Mouse (Mus musculus): ENCODE measurements at regions not wholly inside any gene's neighbourhood (a gene's known extent, or its start where the extent isn't known, plus 50 kb on each side); places are given as distances from the start of the nearest gene placed in this dataset.
A peak's percentile ranks its signal among the peaks of the same experiment; 100 is the strongest.

DNA sequence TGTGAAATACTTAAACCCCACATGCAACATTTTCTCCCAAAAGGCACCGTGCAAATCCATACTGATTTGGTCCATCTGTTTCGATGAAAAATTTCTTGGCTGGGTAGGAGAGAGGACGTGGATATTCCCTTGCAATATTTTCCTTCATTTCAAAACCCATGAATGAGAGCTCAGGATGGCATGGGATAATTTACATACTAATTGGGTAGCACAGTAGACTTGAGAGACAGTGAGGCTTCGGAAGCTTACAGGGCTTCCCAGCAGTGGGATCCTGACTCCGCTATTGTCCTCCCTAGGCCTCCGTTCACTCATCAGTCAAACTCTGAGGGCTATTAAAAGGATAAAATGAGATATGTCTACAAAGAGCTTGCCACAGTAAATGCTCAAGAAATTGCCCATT is 59.8 kb downstream of the Sox3 start:
- no peak for DNase-seq

DNA sequence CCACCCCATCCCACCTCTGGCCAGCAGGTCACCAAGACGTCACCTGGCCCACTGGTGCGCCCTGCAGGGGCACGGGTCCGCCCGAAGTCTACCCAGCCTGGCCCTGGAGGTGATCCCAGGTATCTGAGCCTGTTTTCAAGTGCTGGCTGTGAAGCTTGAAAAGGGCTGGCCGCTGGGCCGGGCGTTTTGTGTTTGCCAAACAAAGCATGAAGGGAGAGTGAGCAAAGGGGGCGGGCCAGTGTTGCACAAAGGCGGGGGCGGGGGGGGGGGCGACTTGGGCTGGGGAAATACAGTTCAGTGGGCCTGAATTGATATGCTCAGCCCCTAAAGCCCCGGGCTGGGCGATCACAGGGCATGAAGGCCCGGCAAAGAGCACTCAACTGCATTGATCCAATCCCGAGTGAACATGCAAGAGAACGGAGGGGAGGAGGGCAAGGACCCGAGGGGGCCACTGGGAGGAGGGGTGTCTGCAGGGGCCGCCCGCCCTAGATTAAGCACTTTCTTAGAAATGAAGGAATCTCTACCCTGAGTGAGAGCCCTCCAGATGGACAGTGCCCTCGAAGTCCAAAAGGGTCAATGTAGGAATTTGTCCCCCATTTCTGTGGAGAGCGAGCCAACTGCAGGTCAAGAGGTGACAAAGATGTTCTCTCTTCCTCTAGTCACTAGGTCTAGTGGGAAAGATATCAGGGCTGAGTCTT is 61.8 kb downstream of the Sox3 start:
- no peak for DNase-seq

DNA sequence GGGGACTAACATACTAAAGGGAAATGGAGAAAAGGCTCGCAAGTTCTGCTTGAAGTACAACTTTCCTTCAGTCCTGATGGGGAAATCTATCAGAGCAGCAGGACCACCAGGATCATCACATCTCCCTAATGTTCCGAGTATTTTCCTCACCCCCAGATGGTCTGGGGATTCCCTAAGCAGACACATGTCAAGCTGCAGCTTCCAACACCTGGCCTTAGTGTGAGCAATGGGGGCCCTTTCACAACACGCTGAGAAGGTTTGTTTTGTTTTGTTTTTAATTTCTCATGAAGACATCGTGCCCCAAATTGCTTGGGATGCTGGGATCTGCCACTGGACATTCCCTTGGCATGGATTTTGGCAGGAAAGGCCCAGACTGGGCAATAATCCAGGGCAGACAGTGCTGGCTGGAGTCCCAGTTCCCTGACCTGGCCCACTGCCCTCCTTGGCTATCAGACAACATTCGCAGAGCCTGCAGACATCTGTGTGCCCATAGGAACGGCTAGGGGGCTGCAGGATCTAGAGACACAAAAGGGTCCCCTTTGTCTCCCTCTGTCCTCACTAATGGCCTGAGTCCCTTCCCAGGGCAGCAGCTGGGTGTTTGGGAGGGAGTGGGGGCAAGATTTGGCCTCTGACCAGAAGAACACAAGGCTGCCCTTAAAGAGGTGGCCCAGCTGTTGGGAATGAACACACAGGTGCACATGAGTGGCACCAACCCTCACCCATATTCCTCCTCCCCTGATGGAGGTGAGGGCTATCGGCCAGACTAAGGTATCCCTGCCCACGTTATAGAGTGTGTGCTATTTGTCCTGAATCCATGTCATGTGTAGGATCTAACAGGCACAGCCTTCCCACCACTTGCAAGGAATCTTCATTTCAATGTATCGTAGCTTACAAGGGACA is 67.8 kb downstream of the Sox3 start:
- DNase-seq: peak; percentile 77

DNA sequence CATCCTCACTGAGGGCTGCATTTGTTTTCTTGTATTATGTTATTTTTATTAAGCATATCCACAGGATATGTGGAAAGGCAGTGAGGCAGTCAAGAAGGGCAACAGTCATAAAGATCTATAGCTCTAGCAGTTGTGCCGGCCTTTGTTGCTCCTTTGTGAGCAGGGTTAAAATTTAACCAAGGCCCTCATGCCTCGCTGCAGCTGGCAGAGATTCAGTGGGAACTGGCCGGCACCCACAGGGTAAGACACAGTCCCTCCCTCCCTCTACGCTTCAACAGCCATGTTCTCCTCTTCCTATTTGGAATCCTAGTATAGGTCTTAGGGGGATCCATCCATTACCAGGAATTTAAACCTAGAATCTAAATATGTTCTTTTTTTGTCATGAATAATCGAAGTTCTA is 94.7 kb downstream of the Sox3 start:
- DNase-seq: no peak

DNA sequence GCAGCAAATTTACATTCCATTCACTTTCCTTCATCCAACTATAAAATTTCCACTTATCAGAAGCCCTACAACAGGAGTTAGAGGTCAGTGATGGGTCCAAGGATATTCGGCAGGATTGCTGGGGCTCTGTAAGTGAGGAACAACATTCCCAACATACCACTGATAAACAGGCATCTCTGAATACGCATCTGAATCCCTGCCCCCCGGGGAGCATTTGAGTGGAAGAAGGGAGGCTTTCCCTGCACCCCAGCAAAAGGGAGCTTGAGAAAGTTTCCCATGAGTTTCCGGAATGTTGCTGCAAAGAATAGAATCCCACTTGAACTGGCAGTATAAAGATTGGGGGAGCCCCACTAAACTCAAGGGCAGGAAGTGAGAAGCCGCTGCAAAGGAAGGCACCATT is 112.5 kb downstream of the Sox3 start:
- DNase-seq: no peak

DNA sequence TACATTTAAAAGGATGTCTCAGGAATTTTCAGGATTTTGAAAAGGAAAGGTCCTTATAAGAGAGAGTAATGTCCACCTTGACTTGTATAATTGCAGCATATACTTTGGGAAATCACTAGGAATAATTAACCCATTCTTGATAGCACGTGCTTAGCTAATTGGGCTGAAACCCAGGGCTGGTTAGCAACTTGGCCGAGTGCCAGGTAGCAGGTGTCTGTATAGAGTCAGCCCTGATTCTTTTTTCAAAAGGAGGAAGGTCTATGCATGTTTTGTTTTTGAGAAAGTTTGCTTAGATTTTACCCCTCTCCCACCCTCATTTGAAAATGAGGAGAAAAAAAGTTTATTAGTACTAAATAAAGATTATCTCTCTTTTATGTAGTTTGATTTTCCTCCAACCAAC is 113.1 kb downstream of the Sox3 start:
- DNase-seq: no peak

DNA sequence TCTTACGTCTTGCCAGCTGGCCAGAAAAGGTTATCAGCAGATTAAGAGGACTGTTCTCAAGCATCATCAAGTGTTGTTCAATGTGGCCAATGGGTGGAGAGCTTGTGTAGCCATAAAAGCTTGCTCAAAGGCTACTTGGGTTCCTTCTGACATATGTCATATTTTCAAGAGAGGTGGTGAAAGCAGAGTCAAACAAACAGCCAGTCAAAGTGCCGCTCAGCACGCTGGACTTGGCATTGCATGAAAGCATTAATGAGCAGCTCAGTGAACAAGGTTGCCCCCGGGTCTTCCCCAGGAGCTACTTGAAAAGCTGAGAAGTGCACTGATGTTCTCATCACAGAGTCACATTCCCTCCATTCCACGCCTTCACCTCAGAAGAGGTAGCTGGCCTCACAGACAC is 119.6 kb downstream of the Sox3 start:
- DNase-seq: no peak

DNA sequence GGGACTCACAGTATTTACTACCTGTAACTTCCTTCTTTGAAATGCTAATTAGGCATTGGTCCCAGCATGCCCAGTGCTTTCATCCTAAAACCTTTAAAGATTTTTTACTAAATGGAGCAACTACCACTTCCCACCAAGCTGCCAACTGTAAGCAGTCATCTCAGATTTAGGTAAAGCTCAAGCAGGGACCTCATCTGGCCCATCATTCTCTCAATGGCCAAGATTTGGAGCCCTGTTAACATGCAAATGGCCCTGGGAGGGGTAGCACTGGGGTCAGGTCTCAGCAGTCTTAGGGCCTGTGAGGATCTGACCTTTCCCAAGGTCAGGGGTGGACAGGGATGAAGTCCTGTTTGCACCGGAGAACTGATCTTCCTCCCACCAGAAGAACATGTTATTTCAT is 120.8 kb downstream of the Sox3 start:
- no peak for DNase-seq

DNA sequence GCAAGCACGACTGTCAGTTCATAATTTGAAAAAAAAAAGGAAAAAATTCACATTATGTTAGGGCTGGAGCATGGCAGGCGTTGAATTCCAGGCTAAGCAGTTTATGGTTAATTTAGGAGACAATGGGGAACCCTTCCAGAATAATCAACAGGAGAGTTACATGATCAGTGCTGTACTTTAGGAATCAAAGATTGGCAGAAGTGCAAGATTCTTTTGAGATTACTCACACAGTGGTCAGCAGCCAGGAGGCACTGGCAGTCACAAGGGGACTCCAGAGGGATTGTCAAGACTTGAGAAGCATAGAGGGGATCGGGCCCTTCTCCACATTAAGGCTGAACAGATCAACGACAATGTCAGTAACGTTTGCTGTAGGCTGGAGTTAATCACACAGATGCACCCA is 142.8 kb downstream of the Sox3 start:
- DNase-seq: no peak

DNA sequence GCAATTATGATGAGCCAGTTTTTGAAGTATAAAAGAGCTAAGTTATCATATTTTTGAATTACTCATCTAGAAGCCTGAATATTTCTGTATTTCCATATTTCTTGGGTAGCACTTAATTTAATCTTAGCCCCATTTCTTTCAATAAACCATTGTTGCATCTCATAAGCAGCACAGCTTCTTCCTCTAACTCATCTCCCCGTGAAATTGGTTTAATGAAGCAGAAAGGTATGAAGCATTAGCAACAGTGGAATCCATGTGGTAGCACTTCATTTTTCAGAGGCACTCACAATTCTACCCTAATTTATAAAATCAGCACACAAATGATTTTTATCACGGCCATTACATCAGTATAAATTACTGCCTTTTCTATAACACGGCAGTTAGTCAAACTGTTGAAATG is 149.3 kb downstream of the Sox3 start:
- no peak for DNase-seq

DNA sequence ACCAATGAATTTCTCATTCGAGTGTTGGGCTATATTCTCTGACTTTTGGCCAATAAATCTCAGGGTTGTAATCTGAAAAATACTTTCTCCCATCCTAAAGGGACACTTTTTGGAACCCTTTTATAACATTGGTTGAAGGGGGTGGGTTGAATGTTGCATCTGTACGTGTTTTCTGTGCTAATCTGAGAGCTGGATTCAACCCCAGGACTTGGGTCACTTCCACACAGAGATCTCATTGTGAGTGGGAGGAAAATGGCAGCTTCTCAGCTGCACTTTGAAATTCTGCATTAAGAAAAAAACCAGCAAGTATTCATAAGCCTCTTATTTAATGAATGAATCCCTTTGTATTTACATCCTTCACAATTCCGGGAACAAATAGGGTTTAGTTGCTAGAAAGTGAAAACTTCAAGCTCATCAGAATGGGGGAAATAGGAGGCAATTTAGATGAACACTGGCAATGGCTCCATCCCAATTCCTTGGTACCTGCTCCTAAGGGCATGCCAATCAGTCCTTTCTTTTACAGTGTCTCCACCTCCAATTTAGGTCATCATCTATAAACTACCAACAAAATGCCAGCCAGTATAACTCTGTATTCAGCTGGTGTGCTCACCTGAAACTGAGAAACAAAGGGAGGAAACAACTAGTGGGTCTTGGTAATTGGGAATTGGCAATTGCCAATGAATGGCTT is 150.1 kb downstream of the Sox3 start:
- DNase-seq: no peak

DNA sequence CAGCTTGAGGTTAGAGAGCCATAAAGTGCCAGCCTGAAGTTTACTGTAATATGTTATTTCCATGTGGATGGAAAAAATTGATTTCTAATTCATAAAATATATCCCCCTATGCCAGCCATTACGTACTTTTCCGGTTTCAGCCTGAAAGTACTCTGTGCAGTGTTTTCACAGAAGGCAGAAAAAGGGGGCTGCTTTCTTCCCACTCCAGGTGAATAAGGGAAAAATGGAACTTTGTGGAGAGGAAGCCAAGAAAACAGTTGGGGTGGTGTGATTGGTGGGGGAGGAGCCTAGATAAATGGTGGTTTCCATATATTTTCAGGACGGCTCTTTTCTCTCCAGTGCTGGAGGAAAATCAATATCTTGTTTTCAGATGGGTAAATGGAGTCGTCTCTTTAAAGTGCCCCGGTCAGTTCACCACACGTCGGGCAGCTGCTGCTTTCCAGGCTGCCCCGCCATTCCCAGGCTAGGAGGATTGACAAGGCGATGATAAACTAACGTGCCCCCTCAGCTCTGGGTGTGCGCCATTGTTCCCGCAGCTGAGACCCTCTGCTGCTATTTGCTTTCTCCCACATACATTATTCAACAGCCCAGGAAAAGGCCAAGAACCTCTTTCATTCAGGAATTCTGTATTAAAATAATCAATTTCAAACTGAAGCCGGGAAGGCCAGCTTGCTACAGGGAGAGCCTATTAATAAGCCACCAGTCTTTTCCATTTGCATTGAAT is 127.1 kb upstream of the Atp11c start:
- DNase-seq: no peak

DNA sequence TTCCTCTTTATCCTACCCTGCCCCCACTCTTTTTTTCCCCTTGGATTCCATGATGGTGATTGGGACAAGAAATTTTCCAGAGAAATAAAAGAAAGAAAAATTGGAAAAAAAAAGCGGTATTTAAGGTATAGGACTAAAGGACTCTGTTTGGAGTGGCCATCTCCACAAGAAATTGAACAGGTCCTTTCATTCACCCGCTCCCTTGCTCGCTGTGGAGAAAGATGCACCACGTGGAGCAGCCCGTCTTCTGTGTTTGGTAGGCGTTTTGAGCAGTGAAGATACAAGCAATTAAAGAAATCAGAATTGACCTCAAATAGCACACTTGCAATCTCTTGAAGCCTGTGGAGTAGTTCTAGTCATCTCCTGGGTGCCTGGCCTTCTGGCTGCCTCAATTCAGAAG is 126.3 kb upstream of the Atp11c start:
- no peak for DNase-seq

DNA sequence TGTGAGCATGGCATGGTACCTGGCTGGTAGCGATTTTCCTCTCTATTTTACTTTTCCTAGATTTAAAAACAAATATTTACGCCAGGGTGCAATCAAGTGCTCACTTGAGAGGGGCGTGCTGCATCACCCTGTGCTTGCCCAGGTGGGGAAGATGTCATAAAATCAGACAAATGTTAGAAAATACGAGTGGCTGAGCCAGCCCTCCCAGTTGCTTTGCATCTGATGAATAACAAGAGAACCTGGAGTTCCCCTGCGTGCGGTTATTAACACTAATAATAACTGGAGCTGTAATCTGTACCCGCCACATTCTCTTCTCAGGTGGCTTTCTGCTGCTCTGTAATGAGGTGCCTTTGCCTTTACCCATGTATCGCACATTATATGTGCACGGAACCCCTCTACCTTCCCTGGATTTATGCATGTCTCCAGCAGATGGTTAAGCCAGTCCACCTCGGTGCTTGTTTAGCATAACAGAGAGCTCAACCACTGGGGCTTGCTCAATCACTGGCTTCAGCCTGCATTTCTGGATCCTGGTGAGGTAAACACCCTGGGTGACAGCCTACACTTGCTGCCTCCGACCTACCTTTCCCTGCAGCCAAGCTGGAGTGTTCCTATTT is 125.8 kb upstream of the Atp11c start:
- DNase-seq: no peak

DNA sequence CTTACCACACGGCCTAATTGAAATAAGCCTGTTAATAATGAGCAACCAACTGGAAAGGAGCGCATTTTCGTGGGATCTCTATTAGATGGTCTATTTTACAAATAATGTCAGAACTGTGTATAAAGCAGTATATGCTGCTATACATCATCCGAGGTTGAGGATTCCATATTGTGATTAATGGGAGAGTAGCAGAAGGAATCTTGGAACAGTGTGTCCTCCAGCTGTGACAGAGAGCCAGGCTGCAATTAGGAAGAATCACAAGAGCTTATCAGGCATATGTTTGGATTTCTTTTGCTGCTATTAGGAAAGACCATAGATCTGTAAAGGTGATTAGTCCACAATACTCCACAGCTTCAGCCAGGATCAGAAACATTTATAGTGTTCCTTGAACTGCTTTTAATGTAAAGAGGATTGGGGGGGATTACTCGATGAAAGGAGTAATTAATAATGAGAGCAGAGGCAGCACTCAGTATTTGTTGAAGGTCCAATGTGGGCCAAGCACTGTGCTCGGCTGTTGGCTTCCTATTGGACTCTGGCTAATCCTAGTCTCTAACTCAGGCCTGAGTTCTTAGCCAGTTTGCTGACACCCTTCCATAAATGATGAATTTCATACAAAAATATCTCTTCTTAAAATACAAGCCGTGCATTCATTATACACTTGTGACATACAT is 88.7 kb upstream of the Atp11c start:
- DNase-seq: no peak

DNA sequence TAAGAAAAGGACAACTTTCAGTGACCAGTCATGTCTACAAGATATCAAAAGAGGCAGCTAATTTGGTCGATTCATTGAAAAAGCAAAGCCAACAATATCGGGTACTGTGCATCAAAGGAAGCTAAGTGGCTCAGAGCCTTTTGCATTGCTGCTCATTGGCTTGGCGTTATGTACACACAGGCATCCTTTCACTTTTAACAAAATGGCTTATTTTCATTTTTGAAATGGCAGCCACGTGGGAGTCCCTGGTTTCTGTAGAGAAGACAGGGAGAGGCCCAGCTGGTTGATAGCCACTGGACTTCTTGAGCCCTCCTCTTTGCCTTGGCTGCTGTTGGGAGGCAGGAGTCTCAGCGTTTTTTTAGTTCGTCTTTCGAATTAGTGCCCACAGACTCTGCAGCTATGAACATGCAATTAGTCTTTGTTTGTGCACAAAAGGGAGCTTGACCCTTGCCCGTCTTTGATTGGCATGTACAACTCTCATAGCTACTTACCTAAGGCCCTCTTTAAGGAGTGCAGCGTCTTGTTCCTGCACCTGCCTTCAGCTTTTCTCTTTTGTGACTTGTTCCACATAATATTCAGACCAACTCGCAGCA is 52.3 kb upstream of the Atp11c start:
- no peak for DNase-seq

Measured in adrenal gland, postnatal 10 days (tissue).